8 mouse cellular contexts compared by ENCODE assay signal in genomic region chr5:43094329-43094898, GRCm38 (mm10).
A peak's percentile ranks its signal among the peaks of the same experiment; 100 is the strongest.
DNase-seq lines count a peak whose midpoint lies in the region; ATAC-seq and TF ChIP-seq lines count a peak whose summit lies in the region.

No protein-coding gene starts in this region.

- H3K9me3 ChIP-seq in hindbrain, postnatal 0 days (ENCODE audit: low read length): no peaks in the 10 kb centered on the region
- no peaks in the 10 kb centered on the region for H3K9me3 ChIP-seq in lung, embryonic 16.5 days (ENCODE audit: control insufficient read depth, low read length)

- ATAC-seq in hindbrain, postnatal 0 days: peak; percentile 59
- ATAC-seq in lung, embryonic 16.5 days (ENCODE audit: low read depth): peak; percentile 52

- TF ChIP-seq CTCF in lung, adult 2 months (IDR thresholded peaks at IDR 0.05; ENCODE audit: insufficient read depth, low read length): no peak
- TF ChIP-seq CTCF in hindbrain, postnatal 0 days (IDR thresholded peaks at IDR 0.05; ENCODE audit: low read depth): no peak

- H3K4me2 ChIP-seq in hindbrain, postnatal 0 days (ENCODE audit: low read depth, low read length): no peak overlapping the region
- H3K4me2 ChIP-seq in lung, embryonic 16.5 days (ENCODE audit: low read depth, low read length): no peak overlapping the region

- no peaks in the 10 kb centered on the region for H3K27me3 ChIP-seq in hindbrain, postnatal 0 days (ENCODE audit: insufficient read depth, low read length)
- H3K27me3 ChIP-seq in lung, embryonic 16.5 days (ENCODE audit: control insufficient read depth, insufficient read depth, low read depth, low read length): no peaks in the 10 kb centered on the region

- H3K27ac ChIP-seq in hindbrain, postnatal 0 days: no peak overlapping the region
- no peak overlapping the region for H3K27ac ChIP-seq in lung, embryonic 16.5 days (ENCODE audit: low read length)

- no peak overlapping the region for H3K4me3 ChIP-seq in lung, adult 2 months (replicated peaks; ENCODE audit: extremely low read depth, low read depth, low read length)
- no peak overlapping the region for H3K4me3 ChIP-seq in hindbrain, postnatal 0 days (ENCODE audit: low read length)
- H3K4me3 ChIP-seq in lung, embryonic 16.5 days (ENCODE audit: low read length): no peak overlapping the region

- no peaks in the 10 kb centered on the region for H3K36me3 ChIP-seq in hindbrain, postnatal 0 days (ENCODE audit: insufficient read depth, low read length)
- no peaks in the 10 kb centered on the region for H3K36me3 ChIP-seq in lung, embryonic 16.5 days (ENCODE audit: control insufficient read depth, insufficient read depth, low read length)

- H3K9ac ChIP-seq in hindbrain, postnatal 0 days (replicated peaks; ENCODE audit: low read length): 0 out of 2 replicates have a peak overlapping the region, but pooled peaks have one; percentile 7
- H3K9ac ChIP-seq in lung, embryonic 16.5 days (ENCODE audit: low read length): no peak overlapping the region

- 20% methylated on average over 7 of the region's 7 CpGs for WGBS in lung, adult 2 months
- WGBS in hindbrain, postnatal 0 days: 30% methylated on average over 7 of the region's 7 CpGs
- 15% methylated on average over 7 of the region's 7 CpGs for WGBS in lung, embryonic 16.5 days

- peak; percentile 18 to 37 for DNase-seq in lung, adult 18-20 months
- DNase-seq in lung, adult 2 months: no peak
- peak; percentile 31 for DNase-seq in gastrocnemius, postnatal 25 days
- DNase-seq in hindbrain, postnatal 0 days (ENCODE audit: low spot score): peak; percentile 13
- peak; percentile 65 for DNase-seq in retina, embryonic 14.5 days (ENCODE audit: low spot score)
- no peak for DNase-seq in thymus, adult 18-20 months
- DNase-seq in c-Kit-positive CD71-positive TER-119-positive erythroid progenitor cells, embryonic 14.5 days (ENCODE audit: low spot score): no peak

- no peaks in the 10 kb centered on the region for H3K4me1 ChIP-seq in lung, adult 2 months (ENCODE audit: control insufficient read depth, insufficient read depth, low read length)
- no peaks in the 10 kb centered on the region; the same call in 1 of the 2 replicates for H3K4me1 ChIP-seq in hindbrain, postnatal 0 days (ENCODE audit: insufficient read depth, low read length)
- H3K4me1 ChIP-seq in lung, embryonic 16.5 days (replicated peaks; ENCODE audit: control insufficient read depth, insufficient read depth, low read length): peaks cover 6% of the 10 kb centered on the region; the same call in 1 of the 2 replicates

- no peak for TF ChIP-seq POLR2A in lung, adult 2 months (IDR thresholded peaks at IDR 0.05; ENCODE audit: borderline replicate concordance, extremely low read depth, low read depth, low read length)

Comparison
In these comparisons a context has a peak if more than half of its experiments do, and no peak if none do; other contexts are left out.
1. DNase-seq: peak in lung, adult 18-20 months (2 of 2), gastrocnemius, postnatal 25 days (single experiment), hindbrain, postnatal 0 days (single experiment) and retina, embryonic 14.5 days (single experiment); none in lung, adult 2 months (single experiment), thymus, adult 18-20 months (0 of 2) and c-Kit-positive CD71-positive TER-119-positive erythroid progenitor cells, embryonic 14.5 days (single experiment).